Mouse (Mus musculus): ENCODE data around the gene Dusp10.

The Dusp10 gene

DNA sequence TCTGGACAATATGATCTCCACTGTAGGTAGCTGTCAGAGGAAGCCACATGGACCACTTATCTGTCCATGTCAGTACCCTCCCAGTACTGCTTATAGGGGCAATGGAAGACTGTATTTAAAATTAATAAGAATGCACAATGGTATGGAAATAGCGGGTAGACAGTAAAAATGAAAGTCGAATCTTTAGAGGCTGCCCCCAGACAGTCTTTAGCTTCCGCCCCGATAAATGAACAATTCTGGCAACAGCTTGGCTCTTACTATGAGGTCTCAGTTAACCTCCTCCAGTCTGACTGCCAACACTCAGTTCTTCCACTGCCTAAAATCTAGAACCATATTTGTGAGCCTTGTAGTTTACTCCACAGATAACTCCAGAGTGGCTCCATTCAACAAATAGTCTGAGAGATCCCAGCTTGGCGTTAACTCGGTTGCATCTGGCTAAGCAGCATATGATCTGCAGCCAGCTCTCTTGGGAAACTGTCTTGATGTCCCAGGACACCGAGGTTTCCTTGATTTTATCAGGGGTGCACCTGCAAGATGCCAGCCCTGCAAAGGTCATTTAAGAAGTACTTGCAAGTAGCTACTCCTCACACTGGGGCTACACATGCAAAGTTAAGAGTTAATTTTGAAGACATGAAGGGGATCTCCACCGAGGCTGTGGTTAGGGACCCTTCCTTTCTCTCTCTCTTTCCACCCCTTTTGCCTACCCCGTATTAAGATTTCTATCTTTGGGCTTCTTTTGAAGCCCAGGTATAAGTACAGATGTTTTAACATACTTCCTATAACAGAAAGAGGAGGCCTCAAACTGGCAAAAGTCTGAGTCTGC lies 88.0 kb downstream of the Dusp10 start:
- in situ Hi-C loops (cut with MboI): no loop called here

DNA sequence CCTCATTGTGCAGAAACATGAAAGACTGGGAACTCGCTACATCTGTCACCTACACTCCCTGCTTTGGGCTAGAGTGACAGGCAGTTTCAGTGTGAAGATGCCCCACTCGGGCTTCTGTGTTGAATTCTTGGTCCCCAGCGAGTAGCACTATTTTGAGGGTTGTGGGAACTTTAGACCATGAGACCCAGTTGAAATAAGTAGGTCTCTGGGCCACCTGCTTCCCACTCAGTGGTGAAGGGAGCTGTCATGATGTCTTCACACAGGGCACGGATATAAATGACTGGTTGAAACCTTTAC lies 88.6 kb downstream of the Dusp10 start:
- in situ Hi-C loops (cut with MboI): no loop called here

DNA sequence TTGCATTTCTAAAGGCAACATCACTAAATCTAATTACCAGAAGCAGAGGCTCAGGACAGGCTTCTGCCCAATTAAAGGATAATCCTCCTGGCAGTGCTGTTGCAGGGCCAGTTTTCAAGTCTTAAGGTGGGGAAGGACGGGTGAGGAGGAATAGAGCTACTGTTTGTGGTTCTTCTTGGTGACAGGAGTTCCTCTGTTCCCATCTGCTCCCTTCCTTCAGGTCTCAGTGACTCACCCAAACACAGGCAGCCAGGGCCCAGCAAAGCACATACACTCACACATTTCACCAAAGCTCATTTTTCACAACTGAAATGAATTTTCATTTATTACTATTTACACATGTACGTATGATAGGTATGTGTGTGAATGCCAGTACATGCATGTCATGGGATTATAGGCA lies 93.7 kb downstream of the Dusp10 start:
- in situ Hi-C loops (cut with MboI): no loop called here

DNA sequence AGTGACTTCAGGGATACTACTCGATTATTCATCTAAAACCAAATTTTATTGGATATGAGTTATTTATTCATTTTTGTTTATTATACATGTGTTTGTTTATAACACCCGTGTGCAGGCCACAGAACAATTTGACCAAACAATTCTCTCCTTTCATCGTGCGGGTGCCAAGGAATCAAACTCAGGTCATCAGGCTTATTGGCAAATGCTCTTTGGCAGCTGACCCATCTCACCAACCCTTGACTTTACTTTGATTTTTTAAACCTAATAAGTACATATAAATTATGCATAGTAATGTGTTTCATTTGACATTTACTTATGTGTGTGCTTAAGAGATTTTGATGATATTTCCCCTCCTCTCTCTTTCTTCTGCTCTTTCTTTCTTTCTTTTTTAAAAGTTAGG lies 94.3 kb downstream of the Dusp10 start:
- in situ Hi-C loops (cut with MboI): no loop called here

DNA sequence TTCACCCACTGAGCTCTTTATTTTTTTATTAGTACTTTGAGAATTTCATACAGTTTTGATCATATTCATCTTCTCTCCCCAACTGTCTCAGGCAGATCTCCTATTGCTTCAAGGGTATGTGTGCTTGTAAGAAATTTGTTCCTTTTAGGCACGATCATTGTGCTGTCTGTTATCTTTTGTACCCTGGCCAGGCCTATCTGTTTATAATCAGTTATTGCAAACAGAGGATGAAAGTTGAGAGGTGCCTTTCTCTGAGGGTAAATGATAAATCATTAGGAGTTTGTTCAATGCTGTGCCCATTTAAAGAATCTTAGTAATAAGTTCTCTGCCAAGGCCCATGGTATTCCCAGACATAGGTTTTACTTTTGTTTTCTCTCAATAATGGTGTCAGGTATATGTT lies 95.2 kb downstream of the Dusp10 start:
- in situ Hi-C loops (cut with MboI): no loop called here

DNA sequence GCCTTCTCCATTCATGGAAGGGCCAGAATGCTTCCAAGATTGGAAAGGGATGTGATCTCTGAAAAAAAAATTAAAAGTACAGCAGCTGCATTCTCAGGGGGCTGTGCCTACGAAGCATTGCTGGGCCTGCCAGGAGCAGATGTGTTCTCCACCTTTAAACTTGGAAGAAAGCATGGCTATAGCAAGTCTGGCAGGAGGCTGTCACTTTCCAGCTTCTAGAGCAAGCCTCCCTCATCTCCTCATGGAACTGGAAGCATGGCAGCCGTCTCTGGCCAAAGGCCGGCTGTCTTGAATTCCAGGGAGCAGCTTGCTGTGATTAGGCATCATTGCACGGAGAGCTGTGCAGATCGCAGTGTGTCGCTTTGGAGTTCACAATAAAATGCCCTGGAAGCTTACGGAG lies 104.5 kb downstream of the Dusp10 start:
- in situ Hi-C loops (cut with MboI): no loop called here

DNA sequence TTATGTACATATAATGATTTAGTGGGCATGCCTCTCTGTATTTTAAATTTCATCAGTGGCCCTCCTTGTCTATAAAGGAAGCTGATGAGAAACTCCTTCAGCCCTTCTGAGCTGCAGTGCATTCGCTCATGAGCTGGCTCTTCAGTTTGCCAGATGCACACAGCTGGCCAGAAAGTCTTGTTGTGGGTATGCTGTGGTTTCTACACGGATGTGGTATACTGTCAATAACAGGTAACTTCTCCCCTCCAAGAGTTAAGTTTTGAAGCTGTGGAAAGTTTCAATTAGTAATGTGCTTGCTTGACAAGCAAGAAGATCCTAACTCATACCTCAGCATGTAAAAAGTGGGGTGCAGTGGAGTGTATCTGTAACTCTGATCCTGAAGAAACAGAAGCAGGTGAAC lies 104.9 kb downstream of the Dusp10 start:
- in situ Hi-C loops (cut with MboI): no loop called here

DNA sequence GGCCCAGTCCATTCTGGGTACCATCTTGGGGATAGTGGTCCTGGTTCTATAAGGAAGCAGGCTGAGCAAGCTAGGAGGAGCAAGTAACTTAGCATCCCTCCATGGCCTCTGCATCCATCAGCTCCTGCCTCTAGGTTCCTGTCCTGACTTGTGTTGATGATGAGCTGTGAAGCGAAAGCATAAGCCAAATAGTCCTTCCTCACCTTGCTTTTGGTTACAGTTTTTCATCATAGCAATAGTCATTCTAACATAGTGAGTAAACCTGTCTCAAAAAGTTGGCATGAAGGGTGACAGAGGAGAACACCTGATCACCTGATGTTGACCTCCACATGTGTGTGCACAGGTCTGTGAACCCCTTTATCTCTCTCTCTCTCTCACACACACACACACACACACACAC lies 105.5 kb downstream of the Dusp10 start:
- in situ Hi-C loops (cut with MboI): no loop called here

Measured in mature B cell (primary cell).